Mouse (Mus musculus): Measurements from ENCODE around the gene Prr15l. TPM values are rescaled to one million over a fixed set of nuclear protein-coding genes. Genes with fewer than 3 reads are reported as not detected.

Gene Prr15l
- 0.29 TPM in 1 of 3 replicates, not detected in the others for total RNA-seq (2017)

- no peak for ATAC-seq (replicated peaks; ENCODE audit: insufficient number of reproducible peaks, low FRiP score, low TSS enrichment, poor library complexity, severe bottlenecking)
These were observed at the start of gene Prr15l for GRCm38 (mm10) chr11:96928088-96928487. Prr15l (plus strand) TSS chr11:96928104.

DNA sequence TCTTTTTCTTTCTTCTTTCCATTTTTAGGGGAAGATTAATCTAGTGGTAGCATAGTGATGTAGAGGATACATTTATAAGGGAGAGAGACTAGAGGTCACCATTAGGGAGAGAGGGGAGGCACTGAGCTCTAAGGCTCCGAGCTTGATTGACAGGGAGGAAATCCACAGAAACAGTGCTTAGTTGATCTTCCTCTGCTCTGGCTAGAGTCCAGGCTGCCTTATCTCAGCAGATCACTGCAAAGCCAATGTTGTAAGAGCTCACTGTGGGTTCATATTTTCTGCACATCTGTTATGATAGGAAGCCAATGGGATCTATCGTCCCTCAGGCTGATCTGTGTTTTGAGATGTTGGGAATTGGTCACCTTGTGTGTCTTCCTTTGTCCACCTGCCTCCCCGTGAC is 49.2 kb upstream of the Prr15l start:
- no peak for ATAC-seq (replicated peaks; ENCODE audit: insufficient number of reproducible peaks, low FRiP score, low TSS enrichment, poor library complexity, severe bottlenecking)

DNA sequence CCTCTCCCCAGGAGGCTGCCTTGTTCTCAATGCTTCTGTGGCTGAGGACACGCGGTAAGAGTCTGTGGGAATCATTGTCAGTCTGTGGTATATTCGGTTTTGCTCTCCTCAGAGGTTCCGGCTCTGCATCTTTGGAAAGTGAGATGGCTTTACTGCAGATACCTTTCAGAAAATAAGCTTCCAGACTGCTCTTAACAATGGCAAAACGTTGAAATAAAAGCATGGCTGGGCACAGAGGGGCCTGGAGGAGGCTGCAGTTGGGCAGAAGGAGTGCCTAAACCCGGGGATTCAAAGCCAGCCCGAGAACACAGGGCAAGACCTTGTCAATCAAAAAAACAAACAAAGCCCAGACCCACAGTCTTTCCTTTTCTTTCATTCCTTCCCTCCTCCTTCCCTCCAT is 48.5 kb upstream of the Prr15l start:
- ATAC-seq (replicated peaks; ENCODE audit: insufficient number of reproducible peaks, low FRiP score, low TSS enrichment, poor library complexity, severe bottlenecking) = no peak

- ATAC-seq (replicated peaks; ENCODE audit: insufficient number of reproducible peaks, low FRiP score, low TSS enrichment, poor library complexity, severe bottlenecking) = no peak
These were observed 47.6 kb upstream of the Prr15l start for GRCm38 (mm10) chr11:96880296-96880695.

DNA sequence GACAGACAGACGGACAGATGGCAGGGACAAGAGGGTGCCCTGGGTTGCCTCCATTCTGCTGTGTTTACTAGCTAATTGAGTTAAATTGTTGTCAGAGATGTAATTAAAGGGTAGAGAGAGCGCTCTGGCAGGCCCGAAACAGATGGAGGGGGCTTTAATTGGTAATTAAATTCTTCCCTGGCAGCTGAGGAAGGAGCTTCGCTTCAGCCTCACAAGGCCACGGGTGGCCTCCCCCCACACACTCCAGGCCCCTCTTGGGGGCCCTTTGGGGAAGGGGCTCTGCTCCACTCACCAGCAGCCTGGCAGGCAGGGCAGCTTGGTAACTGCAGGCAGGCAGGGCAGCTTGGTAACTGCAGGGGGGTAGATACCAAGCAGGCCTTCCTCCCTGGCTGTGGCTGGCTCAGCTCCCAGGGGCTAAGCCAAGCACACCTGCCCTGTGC is 42.0 kb upstream of the Prr15l start:
- no peak for ATAC-seq (replicated peaks; ENCODE audit: insufficient number of reproducible peaks, low FRiP score, low TSS enrichment, poor library complexity, severe bottlenecking)

DNA sequence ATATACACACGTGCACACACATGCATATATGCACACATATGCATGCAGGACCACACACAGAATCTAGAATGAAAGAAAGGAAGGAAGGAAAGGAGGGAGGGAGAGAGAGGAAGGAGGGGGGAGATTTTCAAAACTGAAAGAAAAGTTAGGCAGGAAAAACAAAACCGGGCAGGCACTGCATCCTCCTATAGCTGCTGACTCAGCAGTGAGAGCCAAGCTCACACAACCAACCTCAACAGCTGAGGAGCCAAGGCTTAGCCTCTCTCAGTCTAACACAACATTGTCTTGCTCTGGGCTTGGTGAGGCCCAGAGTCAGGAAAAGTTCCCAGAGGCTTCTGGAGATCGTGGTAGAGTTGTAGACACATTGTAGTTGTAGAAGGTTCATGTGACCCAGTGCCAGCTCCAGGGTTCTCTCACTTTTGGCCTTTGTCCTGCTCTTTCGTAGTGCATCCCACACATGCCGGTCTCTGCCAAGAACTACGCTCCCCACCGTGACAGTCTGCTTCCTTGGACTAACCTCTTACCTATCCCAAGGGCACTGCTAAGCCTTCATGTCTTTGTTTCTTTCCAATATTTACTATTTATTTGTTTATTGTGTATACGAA is 40.9 kb upstream of the Prr15l start:
- ATAC-seq (replicated peaks; ENCODE audit: insufficient number of reproducible peaks, low FRiP score, low TSS enrichment, poor library complexity, severe bottlenecking) = no peak

DNA sequence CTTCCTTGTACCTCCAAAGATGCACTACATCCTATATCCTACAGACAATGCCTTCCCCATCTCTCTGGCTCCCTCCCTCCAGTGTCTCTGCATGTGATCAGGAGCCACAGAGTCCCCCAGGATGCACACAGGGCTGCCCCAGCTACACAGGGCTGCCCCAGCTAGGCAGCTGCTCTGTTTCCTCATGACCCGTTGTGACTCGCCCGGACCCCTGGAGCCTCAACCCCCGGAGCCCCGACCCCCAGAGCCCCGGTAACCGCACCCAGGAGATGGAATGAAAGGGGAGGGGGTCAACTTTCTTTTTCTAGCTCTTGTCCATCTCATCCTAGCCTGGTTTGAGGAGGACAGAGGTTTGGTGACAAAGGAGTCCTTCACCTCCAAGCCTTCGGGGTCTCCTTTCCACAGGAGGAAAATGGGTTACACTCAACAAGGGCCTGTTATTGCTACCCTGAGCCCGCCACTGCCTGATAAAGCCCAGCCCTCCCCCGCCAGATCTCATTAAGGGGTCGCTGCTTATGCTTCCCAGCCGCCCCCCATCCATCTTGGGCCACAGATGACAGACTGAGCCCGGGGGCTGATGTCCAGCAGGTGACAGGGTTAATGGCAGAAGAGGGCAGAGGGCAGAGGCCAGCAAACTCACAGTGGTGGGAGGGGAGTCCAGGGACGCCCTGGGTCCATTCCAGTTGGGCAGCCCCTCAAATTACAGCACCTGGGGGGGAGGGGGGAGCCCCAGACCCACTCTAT is 35.9 kb upstream of the Prr15l start:
- no peak for ATAC-seq (replicated peaks; ENCODE audit: insufficient number of reproducible peaks, low FRiP score, low TSS enrichment, poor library complexity, severe bottlenecking)

DNA sequence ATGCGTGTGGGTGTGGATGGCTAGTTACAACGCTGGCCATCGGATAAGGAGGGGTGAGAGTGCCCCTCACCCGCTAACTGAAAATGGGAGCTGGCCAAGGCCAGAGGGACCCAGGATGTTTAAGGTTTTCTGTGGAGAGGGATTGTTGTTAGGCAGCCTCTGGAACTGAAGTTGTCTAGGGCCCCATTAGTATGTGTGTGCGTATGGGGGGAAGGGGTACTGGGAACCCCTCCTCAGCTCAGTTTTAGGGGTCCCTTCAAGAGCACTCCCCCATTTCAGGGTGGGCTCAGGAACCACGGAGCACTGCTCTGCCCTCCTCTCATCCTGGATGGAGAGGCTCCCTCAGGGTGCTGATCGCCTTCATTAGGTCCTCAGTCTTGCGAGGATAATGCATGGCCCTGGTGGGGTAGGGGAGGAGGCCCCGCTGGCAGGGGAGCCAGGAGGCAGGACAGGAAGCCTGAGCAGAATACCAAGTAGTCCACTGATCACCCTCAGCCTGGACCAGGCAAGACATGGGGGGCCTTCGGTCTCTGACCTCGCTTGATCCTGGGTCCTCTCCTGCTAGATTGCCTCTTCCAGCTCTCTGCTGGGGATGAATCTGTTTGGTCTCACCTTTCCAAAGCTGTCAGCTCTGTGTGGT is 34.6 kb upstream of the Prr15l start:
- ATAC-seq (replicated peaks; ENCODE audit: insufficient number of reproducible peaks, low FRiP score, low TSS enrichment, poor library complexity, severe bottlenecking) = no peak

DNA sequence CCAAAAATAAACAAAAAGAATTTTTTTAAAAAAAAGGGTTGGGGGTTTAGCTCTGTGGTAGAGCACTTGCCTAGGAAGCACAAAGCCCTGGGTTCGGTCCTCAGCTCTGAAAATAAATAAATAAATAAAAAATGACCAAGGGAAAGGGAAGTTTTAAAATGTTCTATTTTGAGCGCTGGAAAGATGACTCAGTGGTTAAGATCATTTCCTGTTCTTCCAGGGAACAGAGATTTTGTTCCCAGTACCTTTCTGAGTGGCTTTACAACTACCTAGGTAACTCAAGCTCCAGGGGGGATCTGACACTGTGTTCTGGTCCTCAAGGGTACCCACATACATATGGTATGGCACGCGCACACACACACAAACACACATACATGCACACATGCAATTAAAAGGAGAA is 32.0 kb upstream of the Prr15l start:
- no peak for ATAC-seq (replicated peaks; ENCODE audit: insufficient number of reproducible peaks, low FRiP score, low TSS enrichment, poor library complexity, severe bottlenecking)

DNA sequence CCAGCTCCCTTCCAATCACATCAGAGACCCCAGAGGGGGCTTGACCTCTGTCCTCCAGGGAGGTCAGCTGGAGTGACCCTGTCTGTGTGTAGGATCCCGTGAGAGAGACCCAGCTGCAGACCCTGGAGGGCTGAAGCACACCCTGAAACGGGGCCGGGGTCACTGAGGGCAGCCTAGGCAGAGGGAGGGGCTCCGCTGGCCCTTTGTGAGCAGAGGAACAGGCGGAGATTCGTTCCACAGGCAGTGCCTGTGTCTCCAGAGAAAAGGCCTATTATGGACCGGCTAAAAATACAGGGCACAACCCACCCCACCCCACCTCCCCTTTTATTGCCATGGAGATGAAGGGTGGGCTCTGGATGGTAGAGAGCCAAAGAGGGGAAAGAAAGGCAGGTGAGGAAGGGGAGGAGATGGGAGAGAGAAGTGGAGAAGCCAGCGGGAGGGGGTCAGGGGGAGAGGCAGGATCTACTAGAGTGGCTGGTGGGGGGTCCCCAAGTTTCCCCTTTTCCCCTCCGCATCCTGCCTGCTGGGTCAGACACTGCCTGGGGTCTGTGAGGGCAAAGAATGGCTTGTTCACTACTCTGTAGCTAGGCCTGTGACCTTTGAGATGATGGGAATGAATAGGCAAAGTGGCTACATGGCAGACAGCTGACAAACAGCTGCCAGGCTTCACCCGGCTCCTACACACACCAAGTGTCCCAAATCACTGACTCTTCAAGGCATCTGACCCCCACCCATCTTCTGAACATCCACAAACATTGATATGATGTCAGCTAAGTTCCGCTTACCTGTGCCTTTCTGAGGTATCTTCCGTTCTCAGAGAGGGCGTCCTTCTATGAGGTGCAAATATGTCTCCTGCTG is 28.2 kb upstream of the Prr15l start:
- ATAC-seq (replicated peaks; ENCODE audit: insufficient number of reproducible peaks, low FRiP score, low TSS enrichment, poor library complexity, severe bottlenecking) = no peak

DNA sequence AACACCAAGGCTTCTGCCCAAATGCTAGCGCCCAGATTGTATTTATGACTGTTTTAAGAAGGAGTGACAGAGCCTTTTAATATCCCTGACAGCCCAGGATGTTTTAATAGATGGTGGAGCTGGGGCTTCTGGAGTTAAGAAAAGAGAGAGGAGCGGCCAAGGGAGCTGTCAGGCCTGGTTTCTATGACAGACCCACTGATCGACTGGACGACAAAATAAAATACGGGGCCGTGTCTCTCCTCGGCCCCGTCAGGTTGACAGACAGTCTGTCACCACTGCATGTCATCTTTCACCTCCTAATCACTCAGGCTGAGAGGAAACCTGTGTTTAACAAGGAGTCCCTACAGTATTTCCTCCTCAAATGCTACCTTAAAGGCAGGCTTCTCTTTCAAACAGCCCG is 26.6 kb upstream of the Prr15l start:
- ATAC-seq (replicated peaks; ENCODE audit: insufficient number of reproducible peaks, low FRiP score, low TSS enrichment, poor library complexity, severe bottlenecking) = no peak

GRCm38 (mm10) chr11:96902639-96903635 is 25.0 kb upstream of the Prr15l start:
- ATAC-seq (replicated peaks; ENCODE audit: insufficient number of reproducible peaks, low FRiP score, low TSS enrichment, poor library complexity, severe bottlenecking) = no peak

DNA sequence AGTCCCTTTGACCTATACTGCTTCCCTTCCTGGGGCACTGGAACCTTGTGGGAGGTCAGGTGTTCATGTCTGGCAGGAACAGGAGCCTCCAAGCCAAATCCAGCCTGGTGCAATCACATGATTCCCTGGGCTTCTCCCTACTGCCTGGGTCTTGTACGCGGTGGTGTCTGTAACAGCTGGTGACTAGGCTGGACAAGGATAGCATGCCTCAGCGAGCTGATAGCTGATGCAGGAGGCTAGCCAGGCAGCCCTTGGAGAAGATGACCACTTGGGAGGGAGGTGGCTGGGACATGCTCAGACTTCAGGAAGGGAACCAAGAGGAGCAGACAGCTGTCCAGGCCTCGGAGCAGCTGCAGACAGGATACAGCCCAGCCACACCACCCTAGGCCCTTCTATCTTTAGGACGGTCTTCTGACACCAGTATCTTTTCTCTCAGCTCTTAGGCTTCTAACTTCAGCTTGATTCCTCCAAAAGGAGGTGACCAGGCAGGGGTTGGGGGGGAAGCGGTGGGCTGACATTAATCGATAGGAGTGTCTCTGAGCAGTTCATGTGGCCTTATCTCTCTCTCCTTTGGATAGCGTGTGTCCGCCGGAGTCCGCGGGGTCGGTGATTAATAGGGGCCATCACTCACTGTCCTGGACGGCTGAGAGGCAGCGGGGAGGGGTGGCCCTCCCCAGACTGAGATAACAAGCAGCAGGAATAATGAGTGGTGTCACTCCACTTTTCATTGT is 21.3 kb upstream of the Prr15l start:
- no peak for ATAC-seq (replicated peaks; ENCODE audit: insufficient number of reproducible peaks, low FRiP score, low TSS enrichment, poor library complexity, severe bottlenecking)

GRCm38 (mm10) chr11:96908594-96908993 is 19.3 kb upstream of the Prr15l start:
- ATAC-seq (replicated peaks; ENCODE audit: insufficient number of reproducible peaks, low FRiP score, low TSS enrichment, poor library complexity, severe bottlenecking) = no peak

DNA sequence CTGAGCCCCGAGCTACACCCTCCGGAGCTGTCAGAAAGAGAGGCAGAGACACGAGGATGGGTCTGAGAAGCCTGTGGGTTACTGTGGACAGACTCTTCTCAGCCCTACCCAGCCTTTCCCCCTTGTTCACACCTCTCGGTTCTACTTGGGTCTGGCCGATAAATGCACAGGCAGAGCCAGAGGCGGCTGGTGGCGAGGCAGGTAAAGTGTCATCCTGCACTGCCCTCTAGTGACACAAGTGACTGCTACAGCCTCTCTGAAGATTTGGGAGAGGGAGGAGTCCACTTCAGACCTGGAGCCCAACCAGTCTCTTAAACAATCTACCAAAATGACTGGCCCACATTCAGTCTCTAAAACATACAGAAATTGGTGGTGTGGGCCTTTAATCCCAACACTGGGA is 17.9 kb upstream of the Prr15l start:
- ATAC-seq (replicated peaks; ENCODE audit: insufficient number of reproducible peaks, low FRiP score, low TSS enrichment, poor library complexity, severe bottlenecking) = peak; percentile 64

DNA sequence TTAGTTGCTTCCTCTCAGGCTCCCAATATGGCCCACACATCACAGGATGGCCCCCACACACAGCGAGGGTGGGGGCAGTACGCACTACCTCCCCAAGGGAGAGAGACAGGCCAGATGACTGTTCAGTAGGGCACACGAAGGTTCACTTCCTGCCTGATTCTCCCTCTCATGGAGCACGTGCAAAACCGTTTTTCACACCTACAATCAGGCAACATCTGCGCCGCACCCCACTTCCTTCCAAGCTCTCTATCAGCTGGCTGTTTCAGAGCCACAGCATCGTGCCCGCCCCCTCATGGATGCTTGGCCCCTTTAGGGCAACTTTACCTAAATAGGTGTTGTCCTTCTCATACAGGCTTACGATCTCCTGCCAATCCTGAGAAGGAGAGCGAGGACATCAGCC is 15.2 kb upstream of the Prr15l start:
- no peak for ATAC-seq (replicated peaks; ENCODE audit: insufficient number of reproducible peaks, low FRiP score, low TSS enrichment, poor library complexity, severe bottlenecking)

- peak; percentile 97 for ATAC-seq (replicated peaks; ENCODE audit: insufficient number of reproducible peaks, low FRiP score, low TSS enrichment, poor library complexity, severe bottlenecking)
These were observed 11.6 kb upstream of the Prr15l start, which contains the start of gene Cdk5rap3 for GRCm38 (mm10) chr11:96916044-96916884. Cdk5rap3 (minus strand) TSS chr11:96916496.

All from monocyte, adult 5-6 weeks (primary cell).